Mouse (Mus musculus): ENCODE results near the gene Olfr305.
"Not testable (repeated sequence)": the region's sequence is repeated elsewhere in the genome, so short reads cannot be mapped to it uniquely, and the experiment has no call there.

Gene Olfr305

DNA sequence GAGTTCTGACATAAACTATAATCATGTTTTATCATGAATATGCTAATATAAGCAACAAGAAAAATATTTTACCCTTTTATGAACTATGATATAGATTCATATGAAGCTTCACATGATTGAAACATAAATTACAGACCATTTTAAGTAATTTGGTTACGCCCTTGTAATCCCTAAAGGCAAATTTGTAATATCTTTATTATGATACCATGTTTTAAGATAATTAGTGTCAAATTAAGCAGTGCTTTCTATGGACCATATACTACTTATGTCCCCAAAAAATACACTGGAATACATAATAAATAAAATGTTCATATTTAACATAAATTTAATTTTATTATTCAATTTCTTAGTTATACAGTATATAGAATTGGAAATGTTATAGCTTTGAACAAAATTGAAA, at the start of gene Olfr305:
Olfr305 (minus strand) TSS at position 101 of the 400 bp plus-strand sequence.
- in situ Hi-C loops (cut with MboI, MseI): no loop called here

DNA sequence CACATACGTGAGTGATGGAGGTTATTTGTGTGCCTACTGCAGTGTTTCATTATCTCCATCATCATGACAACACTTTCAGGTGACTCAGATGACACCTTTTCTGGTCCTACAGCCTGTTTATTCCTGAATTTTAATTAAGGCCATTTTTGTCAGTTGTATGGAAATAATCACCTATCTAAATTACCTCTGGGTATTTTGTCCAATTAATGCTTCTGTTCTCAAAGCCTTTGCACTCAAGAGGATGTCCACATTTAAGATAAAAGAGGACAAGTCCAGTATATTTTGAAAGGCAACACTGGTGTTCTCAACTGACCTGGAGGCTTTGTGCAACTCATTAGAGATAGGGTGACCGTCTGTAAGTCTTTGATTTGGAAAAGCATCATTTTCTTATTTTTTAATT, 36.8 kb upstream of the Olfr305 start, which contains the start of gene Olfr301:
Olfr301 (plus strand) TSS at position 301 of the 400 bp plus-strand sequence.
- in situ Hi-C loops (cut with MboI, MseI): no loop called here

- in situ Hi-C loops (cut with MboI, MseI): no loop called here
These were observed 31.0 kb upstream of the Olfr305 start, which contains the start of gene Olfr303 for GRCm38 (mm10) chr7:86397689-86398088. TSS of gene Olfr303 (minus strand) at chr7:86397789.

GRCm38 (mm10) chr7:86386558-86386957, 19.8 kb upstream of the Olfr305 start, which contains the start of gene Olfr304:
TSS of gene Olfr304 (minus strand) at chr7:86386658.
- in situ Hi-C loops (cut with MboI, MseI): no loop called here

GRCm38 (mm10) chr7:86385769-86386168, 19.0 kb upstream of the Olfr305 start:
- in situ Hi-C loops (cut with MboI, MseI): no loop called here

DNA sequence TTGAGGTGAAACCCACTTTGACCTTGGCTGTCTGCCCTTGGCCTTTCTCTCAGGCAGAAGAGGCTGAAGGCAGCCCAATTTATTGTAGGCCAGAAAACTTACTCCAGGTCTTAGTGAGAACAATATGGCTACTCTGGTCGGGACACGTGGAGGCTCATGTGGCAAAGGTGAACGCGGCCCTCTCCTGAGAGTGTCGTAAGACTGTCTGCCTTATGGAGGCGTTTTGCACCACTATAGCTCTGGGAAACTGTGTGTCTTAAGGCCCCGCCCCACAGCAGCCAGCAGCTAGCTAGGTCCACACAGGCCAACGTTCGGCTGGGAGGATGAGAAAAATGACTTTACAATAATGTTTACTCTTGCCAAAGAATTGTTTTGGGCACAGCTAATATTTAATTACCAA, 20.4 kb downstream of the Olfr305 start:
- in situ Hi-C loops (cut with MboI, MseI): not testable (repeated sequence)

DNA sequence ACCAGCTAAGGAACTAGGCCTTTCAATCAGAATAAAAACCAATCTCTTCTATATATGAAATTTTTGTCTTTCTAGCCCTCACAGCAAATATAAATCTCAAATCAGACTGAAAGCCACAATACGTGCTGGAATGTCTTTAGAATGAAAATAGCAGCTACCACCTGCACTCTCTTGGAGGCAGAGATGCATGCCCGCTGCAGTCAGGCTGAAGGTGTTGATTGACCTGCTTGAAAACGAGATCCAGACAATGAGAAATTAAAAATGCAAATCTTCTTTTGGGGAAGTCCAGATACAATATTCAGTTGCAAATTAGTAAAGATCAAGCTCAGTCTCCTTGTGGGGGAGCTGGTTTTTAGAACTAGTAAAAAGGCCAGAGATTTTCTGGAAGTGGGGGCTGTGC, 22.5 kb downstream of the Olfr305 start:
- in situ Hi-C loops (cut with MboI, MseI): no loop called here

DNA sequence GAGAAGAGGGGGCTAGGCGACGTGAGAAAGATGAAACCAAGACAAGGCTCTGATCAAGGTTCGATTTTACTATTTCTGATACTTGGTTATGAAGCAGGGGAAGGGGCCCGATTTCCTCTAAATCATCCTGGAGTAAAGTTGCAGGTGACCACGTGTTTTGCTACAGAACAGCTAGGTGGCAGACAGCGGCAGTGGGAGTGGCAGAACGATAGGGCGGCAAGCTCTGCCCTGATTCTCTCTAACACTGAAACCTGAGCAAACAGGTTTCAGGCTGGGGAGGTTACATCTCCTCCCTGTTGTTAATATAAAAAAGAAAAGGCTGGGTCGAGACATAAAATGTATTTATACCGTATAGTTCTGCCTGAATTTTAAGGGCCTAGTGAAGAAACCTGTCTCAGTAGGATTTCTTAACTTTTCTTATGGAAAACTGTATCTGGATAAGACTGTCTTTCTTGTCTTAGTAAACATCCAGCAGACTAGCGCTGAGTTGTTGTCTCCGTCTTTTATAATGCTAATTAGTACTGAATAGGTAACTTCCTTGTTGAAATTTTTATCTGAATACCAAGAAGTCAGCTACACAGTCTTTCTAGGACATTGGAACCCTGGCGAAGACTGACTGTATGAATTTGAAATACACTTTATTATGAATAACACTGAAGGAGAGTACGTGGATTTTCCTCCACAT, 23.7 kb downstream of the Olfr305 start:
- in situ Hi-C loops (cut with MboI, MseI): no loop called here

- in situ Hi-C loops (cut with MboI, MseI): no loop called here
These were observed 29.2 kb downstream of the Olfr305 start, which contains the start of gene Olfr307 for GRCm38 (mm10) chr7:86337486-86337885. TSS of gene Olfr307 (minus strand) at chr7:86337586.

GRCm38 (mm10) chr7:86325530-86325929, 41.2 kb downstream of the Olfr305 start, which contains the start of gene Olfr308:
TSS of gene Olfr308 (minus strand) at chr7:86325630.
- in situ Hi-C loops (cut with MboI, MseI): no loop called here

DNA sequence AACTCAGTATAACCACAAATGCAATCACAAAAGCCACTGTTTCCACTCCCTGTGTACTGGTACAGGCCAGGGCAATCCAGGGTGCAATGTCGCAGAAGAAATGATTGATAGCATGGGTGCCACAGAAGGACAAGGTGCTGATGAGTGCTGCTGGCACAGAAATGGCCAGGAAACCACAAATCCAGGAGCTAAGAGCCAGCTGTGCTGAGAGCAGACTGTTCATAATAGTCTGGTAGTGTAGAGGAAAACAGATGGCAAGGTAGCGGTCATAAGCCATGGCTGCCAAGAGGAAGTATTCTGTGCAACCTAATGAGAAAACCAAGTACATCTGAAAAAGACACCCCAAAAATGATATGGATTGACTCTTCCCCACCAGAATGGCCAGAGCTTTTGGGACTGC, 45.4 kb downstream of the Olfr305 start:
- in situ Hi-C loops (cut with MboI, MseI): no loop called here

DNA sequence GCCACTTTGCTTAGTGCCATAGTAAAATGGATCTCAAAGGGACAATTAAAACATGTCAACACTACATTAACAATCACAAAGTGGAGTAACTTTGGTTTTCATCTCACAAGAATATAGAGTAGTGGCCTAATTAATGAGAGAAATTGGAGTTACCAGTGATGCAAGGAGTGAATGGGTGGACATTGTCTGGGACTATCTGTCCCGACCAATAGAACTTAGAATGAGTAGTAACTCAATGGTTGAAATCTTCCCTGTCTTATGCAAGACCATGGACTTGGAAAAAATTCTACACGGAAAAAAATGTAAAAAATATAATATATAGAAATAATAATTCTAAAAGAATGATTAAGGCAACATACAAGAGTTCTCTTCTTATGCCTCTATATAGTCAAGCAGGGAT, 53.1 kb downstream of the Olfr305 start, which contains the start of gene Olfr309:
Olfr309 (minus strand) TSS at position 101 of the 400 bp plus-strand sequence.
- in situ Hi-C loops (cut with MboI, MseI): no loop called here

Data from T-helper 2 cell (primary cell).